Mouse (Mus musculus) liver, embryonic 16.5 days (tissue): ENCODE data around the gene Tor1aip1. TPM values are rescaled to one million over a fixed set of nuclear protein-coding genes. Genes with fewer than 3 reads are reported as not detected.
"Not testable (repeated sequence)": the region's sequence is repeated elsewhere in the genome, so short reads cannot be mapped to it uniquely, and the experiment has no call there.

Source experiments
- ATAC-seq: fragments of 200-750 bp; cut with Nextera tagmentation; 2 replicates; pipeline ENCODE4 v1.8.0; 2017; ENCODE audit warnings: low read depth, mild to moderate bottlenecking, moderate number of reproducible peaks, moderate library complexity
- H3K27ac ChIP-seq: fragments of 300-500 bp; sonication (generic); 2 replicates; pipeline ENCODE4 v1.5.1; 2014; ENCODE audit warnings: mild to moderate bottlenecking, low read length
- H3K27me3 ChIP-seq: fragments of 300-500 bp; sonication (generic); 2 replicates; pipeline ENCODE4 v1.6.1; 2014; ENCODE audit warnings: low read depth, low read length, mixed read lengths; ENCODE audit not compliant: control insufficient read depth, insufficient read depth
- H3K36me3 ChIP-seq: fragments of 300-500 bp; sonication (generic); 2 replicates; pipeline ENCODE4 v1.6.1; 2014; ENCODE audit warnings: mild to moderate bottlenecking; ENCODE audit not compliant: control insufficient read depth, insufficient read depth
- H3K4me1 ChIP-seq: fragments of 300-500 bp; sonication (generic); 2 replicates; pipeline ENCODE4 v1.6.1; 2014; ENCODE audit warnings: low read depth, low read length, mixed read lengths; ENCODE audit not compliant: control insufficient read depth
- H3K4me2 ChIP-seq: fragments of 300-500 bp; sonication (generic); 2 replicates; pipeline ENCODE4 v1.6.1; 2014; ENCODE audit warnings: low read depth, low read length, mixed read lengths
- H3K4me3 ChIP-seq: fragments of 300-500 bp; sonication (generic); 2 replicates; pipeline ENCODE4 v1.5.1; 2014; ENCODE audit warnings: low read depth, mild to moderate bottlenecking, low read length
- H3K9ac ChIP-seq: fragments of 300-500 bp; sonication (generic); 2 replicates; pipeline ENCODE4 v1.6.1; 2014; ENCODE audit warnings: low read depth, low read length
- H3K9me3 ChIP-seq: fragments of 300-500 bp; sonication (generic); replicated peaks from 2 replicates; pipeline ENCODE4 v1.6.1; 2016; ENCODE audit warnings: low read length; ENCODE audit not compliant: control insufficient read depth
- WGBS: fragments of 180-500 bp; shearing (Covaris S2); extraction: QIAGEN DNeasy Blood & Tissue Kit; methylation state at CpG from one replicate; pipeline ENCODE4 v1.1.7; 2014; ENCODE audit not compliant: insufficient replicate concordance; 5-methylcytosine and 5-hydroxymethylcytosine counted together
- polyA plus RNA-seq: library from polyadenylated mRNA; unstranded; fragments of >200 nt; fragmentation: Nextera tagmentation; extraction: Ambion mirVana; gene quantifications from 2 replicates; pipeline ENCODE4 v1.2.1, GENCODE M21; 2015

The Tor1aip1 gene
- polyA plus RNA-seq, 1 experiment from 2014 or later: 18.6 TPM

- H3K9ac ChIP-seq, H3K27me3 ChIP-seq, H3K36me3 ChIP-seq, H3K9me3 ChIP-seq, ATAC-seq, H3K4me3 ChIP-seq: not testable (repeated sequence)
- H3K4me2 ChIP-seq: peak overlapping the region; percentile 55; the same call in 1 of the 2 replicates
- peak overlapping the region; percentile 53 for H3K27ac ChIP-seq
- 61% methylated on average over 7 of the region's 7 CpGs for WGBS
- H3K4me1 ChIP-seq: peaks cover 35% of the 10 kb centered on the region
Observed at GRCm38 (mm10) chr1:156039989-156040388, 3.7 kb upstream of the Tor1aip1 start.

- 2% methylated on average over 5 of the region's 5 CpGs for WGBS
- ATAC-seq: no peak
- Histone ChIP-seq H3K27ac (peak overlapping the region; percentile 99), H3K27me3 (no peaks in the 10 kb centered on the region), H3K4me3 (peak overlapping the region; percentile 67), H3K4me2 (peak overlapping the region; percentile 63), H3K36me3 (peaks cover 17% of the 10 kb centered on the region), H3K9ac (peak overlapping the region; percentile 80), H3K4me1 (peaks cover 36% of the 10 kb centered on the region), H3K9me3 (no peaks in the 10 kb centered on the region)
Observed at GRCm38 (mm10) chr1:156037144-156037583, 884 bp upstream of the Tor1aip1 start.

GRCm38 (mm10) chr1:156035269-156035929 lies 881 bp downstream of the Tor1aip1 start, which contains the start of gene Tor1aip2:
TSS of gene Tor1aip2 (plus strand) at chr1:156035403.
- peak within 1 kb of the TSS; percentile 63 for H3K4me2 ChIP-seq
- H3K27me3 ChIP-seq: no peaks in the 10 kb centered on the region
- H3K9me3 ChIP-seq: no peaks in the 10 kb centered on the region
- H3K36me3 ChIP-seq: peaks cover 26% of the 10 kb centered on the region
- ATAC-seq: peak; percentile 82
- peak within 1 kb of the TSS; percentile 100 for H3K27ac ChIP-seq
- H3K9ac ChIP-seq: peak within 1 kb of the TSS; percentile 99
- under 1% methylated on average over 57 of the region's 59 CpGs for WGBS
- H3K4me1 ChIP-seq: peaks cover 26% of the 10 kb centered on the region
- H3K4me3 ChIP-seq: peak within 1 kb of the TSS; percentile 93

GRCm38 (mm10) chr1:156034661-156035060 lies 1.6 kb downstream of the Tor1aip1 start:
- peak overlapping the region; percentile 63 for H3K4me2 ChIP-seq
- peaks cover 32% of the 10 kb centered on the region for H3K36me3 ChIP-seq
- H3K4me1 ChIP-seq: peaks cover 20% of the 10 kb centered on the region
- H3K27ac ChIP-seq: peak overlapping the region; percentile 100
- H3K4me3 ChIP-seq: peak overlapping the region; percentile 93
- H3K27me3 ChIP-seq: no peaks in the 10 kb centered on the region
- ATAC-seq: no peak
- no peaks in the 10 kb centered on the region for H3K9me3 ChIP-seq
- 24% methylated on average over 1 of the region's 1 CpGs for WGBS
- peak overlapping the region; percentile 99 for H3K9ac ChIP-seq

GRCm38 (mm10) chr1:156033921-156034320 lies 2.4 kb downstream of the Tor1aip1 start:
- no peaks in the 10 kb centered on the region for H3K27me3 ChIP-seq
- WGBS: 90% methylated on average over 7 of the region's 7 CpGs
- H3K4me2 ChIP-seq: peak overlapping the region; percentile 63; the same call in 1 of the 2 replicates
- H3K4me1 ChIP-seq: peaks cover 17% of the 10 kb centered on the region
- no peaks in the 10 kb centered on the region for H3K9me3 ChIP-seq
- no peak overlapping the region for H3K9ac ChIP-seq
- ATAC-seq: no peak
- peaks cover 38% of the 10 kb centered on the region for H3K36me3 ChIP-seq
- no peak overlapping the region for H3K4me3 ChIP-seq
- no peak overlapping the region for H3K27ac ChIP-seq

- 65% methylated on average over 4 of the region's 4 CpGs for WGBS
- Histone ChIP-seq H3K4me1 (peaks cover under 1% of the 10 kb centered on the region), H3K36me3 (peaks cover 42% of the 10 kb centered on the region), H3K27ac (peak overlapping the region; percentile 41), H3K4me2 (no peak overlapping the region), H3K9ac (no peak overlapping the region), H3K4me3 (no peak overlapping the region), H3K27me3 (no peaks in the 10 kb centered on the region), H3K9me3 (no peaks in the 10 kb centered on the region)
- ATAC-seq: no peak
Observed at GRCm38 (mm10) chr1:156028340-156028975, 7.8 kb downstream of the Tor1aip1 start.

- Histone ChIP-seq H3K4me2 (no peak overlapping the region), H3K27ac (peak overlapping the region; percentile 41), H3K9me3 (no peaks in the 10 kb centered on the region), H3K36me3 (peaks cover 37% of the 10 kb centered on the region), H3K4me1 (no peaks in the 10 kb centered on the region), H3K27me3 (no peaks in the 10 kb centered on the region), H3K9ac (no peak overlapping the region), H3K4me3 (no peak overlapping the region)
- ATAC-seq: no peak
- 84% methylated on average over 3 of the region's 3 CpGs for WGBS
Observed at GRCm38 (mm10) chr1:156027849-156028248, 8.4 kb downstream of the Tor1aip1 start.

GRCm38 (mm10) chr1:156024831-156025503 lies 11.3 kb downstream of the Tor1aip1 start:
- Histone ChIP-seq H3K36me3 (peaks cover 23% of the 10 kb centered on the region), H3K27me3 (no peaks in the 10 kb centered on the region), H3K4me2 (peak overlapping the region; percentile 15; the same call in 1 of the 2 replicates), H3K4me3 (no peak overlapping the region), H3K9ac (no peak overlapping the region), H3K4me1 (no peaks in the 10 kb centered on the region), H3K27ac (peak overlapping the region; percentile 70; the same call in 1 of the 2 replicates), H3K9me3 (no peaks in the 10 kb centered on the region)
- ATAC-seq: peak; percentile 37; the same call in 1 of the 2 replicates
- 63% methylated on average over 8 of the region's 8 CpGs for WGBS
